Mouse (Mus musculus): Measurements from ENCODE around the gene Myo9a.
A peak's percentile ranks its signal among the peaks of the same experiment; 100 is the strongest.

Gene Myo9a

DNA sequence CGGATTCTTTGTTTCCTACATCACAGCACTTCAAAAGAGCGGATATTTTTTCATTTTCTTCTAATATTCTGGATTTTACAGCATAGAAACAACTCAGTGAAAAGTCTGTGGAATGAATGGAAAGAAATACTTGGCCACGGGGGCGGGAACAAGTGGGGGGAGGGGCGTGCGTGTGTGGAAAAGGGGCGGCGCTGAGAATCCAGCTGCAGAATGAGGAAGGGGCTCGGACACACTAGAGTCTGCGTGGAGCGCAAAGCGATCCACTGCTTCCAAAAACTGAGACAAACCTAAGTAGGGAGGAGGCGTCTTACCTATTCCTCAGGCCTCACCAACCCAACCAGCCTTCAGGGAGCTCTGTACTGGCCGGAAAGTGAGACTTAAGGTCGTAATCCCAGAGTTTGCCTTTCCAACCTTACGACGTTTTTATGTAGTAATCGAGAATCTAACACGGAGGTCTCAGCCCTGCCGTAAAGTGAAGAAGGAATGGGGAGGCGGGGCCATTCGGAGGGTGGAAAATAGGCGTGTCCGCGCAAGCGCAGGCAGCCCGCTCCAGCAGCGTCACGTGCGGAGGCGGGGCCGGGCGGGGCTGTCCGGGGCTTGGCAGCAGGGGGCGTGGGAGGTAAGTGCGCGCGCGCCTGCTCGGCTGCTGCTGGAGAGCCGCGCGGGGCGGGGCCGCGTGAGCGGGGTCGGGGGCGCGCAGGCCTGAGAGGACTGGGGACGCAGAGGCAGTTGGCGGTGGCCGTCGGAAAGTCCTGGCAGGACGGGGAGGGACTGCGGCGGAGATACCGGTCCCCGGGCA, at the start of gene Myo9a, which contains the start of gene Senp8:
Gene Myo9a, plus strand, starts transcription at position 630 of the 799 bp plus-strand sequence.
Gene Senp8, minus strand, starts transcription at position 444 of the 799 bp plus-strand sequence.
- DNase-seq (ENCODE audit: extremely low spot score, low spot score), result peak; percentile 100

- DNase-seq (ENCODE audit: extremely low spot score, low spot score), result no peak
These were observed 49.6 kb upstream of the Myo9a start for GRCm38 (mm10) chr9:59701094-59701493.

DNA sequence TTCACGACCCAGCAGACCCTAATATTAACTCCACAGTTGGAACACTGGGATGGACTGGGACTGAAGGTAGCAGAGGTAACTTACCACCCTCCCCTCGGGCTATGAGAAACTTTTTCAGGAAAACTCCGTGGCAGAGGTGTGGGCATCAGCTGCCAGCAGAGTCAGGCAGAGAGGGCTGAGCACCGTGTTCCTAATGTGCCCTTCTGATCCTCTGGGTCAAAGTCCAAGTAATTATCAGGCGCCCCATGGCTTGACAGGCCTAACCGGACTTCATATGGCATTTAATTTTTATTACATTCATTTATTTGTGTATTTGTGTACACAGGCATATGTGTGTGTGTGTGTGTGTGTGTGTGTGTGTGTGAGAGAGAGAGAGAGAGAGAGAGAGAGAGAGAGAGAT, 47.6 kb upstream of the Myo9a start:
- DNase-seq (ENCODE audit: extremely low spot score, low spot score), result no peak

DNA sequence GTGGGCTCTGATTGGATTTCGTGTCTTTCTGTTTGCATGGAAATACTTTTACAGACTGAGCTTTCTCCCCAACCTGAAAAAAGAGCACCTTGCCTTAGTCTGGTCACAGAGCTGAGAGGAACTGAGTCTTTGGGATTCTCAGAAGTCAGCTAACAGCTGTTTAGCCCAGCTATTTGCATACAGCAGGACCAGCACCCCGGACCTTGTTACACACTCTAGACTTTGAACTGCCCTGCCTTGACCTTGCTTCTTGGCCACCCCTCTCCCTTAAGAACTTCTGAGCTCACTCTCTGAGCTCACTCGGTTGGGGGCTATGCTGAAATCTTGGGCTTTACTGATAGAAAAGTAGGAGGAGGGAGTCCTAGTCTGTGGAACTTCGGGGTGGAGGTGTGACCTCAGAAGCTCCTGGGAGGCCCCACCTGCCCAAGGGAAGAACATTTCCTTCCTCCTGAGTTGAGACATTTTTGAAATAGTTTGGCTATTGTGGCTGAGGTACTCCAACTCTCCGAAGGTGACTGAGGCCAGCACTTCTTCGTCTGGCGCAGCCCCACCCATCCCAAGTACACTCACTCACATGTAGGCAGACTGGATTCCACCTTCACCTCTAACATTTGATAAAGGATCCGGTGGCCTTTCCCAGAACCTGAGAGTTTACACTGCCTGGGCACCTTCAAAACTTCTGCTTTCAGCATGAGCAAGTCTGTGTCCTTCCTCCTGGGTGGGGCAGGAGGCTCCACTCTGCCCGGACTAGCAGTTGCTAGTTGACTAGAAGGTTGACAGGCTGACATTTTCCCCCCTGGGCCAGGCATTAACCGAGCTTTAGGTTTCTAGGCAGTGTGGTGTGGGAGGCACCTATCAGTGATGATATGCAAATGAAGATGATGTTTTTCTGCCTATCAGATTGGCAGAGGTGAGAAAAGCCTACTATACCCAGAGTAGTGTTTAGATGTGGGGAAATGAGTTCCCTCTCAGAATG, 43.6 kb upstream of the Myo9a start:
- no peak for DNase-seq (ENCODE audit: extremely low spot score, low spot score)

- no peak for DNase-seq (ENCODE audit: extremely low spot score, low spot score)
These were observed 41.5 kb upstream of the Myo9a start for GRCm38 (mm10) chr9:59709225-59709624.

DNA sequence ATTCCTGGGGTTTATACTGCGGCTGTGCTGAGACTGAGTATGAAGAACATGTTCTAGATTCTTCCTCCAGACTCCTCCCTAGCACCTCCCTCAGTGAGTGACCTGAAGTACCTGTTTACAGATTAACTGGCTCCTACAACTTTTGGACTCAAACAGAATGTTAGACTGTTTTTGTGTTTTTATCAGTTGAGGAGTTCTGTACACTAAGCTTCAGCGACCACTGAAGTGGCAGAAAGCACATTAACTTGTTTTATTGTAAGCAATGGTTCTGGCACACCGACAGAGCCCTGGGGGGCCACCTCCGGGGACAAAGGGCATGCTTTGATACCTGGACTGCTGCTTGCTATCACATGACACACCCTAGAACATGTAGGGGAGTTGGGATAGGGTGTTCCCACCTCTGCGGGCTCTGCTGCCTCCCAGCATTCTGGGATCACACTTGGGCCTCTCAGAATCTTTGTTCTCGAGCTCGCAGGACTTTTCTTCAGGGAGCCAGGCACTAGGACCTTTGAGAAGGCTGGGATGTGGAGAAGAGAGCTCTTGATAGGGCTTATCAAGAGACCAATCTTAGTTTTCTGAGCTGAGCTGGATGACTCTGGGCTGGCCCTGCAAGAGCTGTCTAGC, 34.3 kb upstream of the Myo9a start:
- DNase-seq (ENCODE audit: extremely low spot score, low spot score), result no peak

GRCm38 (mm10) chr9:59718237-59718636, 32.5 kb upstream of the Myo9a start:
- DNase-seq (ENCODE audit: extremely low spot score, low spot score), result no peak

- DNase-seq (ENCODE audit: extremely low spot score, low spot score), result no peak
These were observed 29.6 kb upstream of the Myo9a start for GRCm38 (mm10) chr9:59721144-59721543.

DNA sequence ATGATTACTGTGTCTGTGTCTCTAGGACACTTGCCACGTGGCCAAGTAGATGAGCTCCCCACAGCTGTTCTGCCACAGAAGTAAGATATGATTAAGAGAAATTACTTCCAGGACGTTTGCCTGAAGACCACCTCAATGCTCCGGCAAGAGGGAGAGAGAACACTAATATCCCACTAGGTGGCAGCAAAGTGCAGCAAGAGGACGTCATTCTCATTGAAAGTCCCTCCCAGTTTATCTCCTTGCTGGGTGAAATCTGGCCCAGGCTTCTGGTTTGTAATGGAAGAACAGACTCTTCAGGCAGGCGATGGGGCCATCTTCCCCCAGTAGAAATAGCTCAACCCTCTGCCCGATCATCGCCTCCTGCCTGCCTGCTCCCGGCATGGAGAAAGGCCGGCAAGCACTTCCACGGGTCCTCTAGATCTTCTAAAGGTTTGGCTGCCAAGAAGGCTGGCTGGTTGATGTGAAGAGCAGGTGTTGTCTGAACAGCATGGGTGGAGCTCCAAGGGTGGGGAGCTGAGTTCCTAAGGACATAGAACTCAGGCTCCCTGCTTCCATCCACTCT, 27.5 kb upstream of the Myo9a start:
- DNase-seq (ENCODE audit: extremely low spot score, low spot score), result peak; percentile 67

DNA sequence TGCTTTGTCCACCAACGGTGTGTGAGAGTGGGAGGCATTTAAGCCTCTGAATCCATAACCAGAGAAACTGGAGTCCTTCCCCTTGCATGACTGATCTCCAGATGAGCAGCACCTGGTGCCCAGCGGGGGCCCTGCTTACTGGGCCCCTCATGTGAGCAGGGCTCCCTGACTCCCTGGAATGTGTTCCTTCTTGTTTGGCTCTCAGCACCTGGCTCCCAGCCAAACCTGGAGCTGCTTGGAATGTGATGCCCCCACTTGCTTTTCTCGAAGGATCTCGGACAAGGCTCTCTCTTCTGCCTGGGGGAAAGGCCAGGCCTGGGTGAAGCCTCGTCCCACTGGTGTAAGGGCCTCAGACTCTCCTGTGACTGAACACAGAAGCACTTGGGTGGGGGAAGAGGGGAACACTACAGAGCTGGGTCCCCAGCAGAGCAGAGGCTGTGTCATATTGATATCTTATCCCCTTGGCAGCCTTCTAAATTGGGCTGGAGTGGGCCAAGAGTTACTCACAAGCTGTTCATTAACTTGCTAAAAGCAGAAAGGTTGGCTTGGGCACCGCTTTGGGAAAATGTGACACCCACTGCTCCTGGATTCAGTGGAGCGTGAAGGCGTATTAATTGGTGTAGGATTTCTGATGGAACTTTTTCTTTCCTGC, 26.8 kb upstream of the Myo9a start:
- DNase-seq (ENCODE audit: extremely low spot score, low spot score), result no peak

DNA sequence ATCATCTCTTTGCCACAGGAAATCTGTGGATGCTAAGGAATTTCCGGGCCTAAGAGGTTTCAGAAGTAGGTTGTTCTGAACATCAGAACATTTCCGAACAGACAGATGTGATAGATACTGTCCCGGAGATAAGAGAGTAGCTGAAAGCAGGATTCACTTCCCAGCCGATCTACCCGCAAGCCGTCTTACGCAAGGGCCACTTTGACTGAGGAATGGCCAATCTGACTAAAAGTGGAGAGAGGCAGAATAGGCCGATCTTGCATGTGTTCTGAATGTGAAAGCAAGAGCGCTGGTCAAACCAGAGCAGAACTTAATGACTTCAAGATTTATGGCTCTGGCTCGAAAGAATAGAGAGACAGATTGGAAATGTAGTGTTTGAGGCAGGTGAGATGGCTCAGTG, 25.2 kb upstream of the Myo9a start:
- DNase-seq (ENCODE audit: extremely low spot score, low spot score), result no peak

DNA sequence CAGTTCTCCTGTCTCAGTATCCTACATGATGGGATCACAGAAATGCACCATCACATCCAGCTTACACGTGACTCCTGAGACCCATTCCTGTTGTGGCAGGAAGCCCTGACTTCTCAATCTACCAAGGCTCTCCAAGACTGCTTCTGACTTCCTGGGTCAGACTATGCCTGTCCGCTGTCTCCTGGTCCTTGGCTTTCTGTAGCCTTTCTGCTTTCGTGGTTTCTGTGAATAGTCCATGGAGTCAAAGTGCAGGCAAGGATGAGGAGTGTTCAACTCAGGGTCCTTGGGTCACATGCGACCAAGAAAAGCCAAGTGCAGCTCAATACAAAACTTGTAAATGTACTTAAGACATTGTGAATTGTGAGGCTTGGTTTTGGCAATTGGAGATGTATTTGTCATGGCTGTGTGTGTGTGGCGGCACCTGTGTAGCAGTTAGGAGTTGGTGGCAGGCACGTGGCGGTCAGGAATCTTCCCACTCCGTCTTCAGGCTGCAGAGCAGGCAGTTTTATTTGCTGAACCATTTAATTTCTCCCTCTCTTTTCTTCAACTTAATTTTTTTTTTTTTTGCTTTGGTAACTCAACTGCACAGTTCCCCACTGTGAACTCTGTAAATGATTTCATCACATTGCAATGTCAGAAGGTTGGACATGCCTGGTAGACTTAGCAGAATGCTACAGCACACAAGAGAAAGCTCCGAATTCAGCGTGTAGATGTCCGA, 23.0 kb upstream of the Myo9a start:
- DNase-seq (ENCODE audit: extremely low spot score, low spot score), result no peak

DNA sequence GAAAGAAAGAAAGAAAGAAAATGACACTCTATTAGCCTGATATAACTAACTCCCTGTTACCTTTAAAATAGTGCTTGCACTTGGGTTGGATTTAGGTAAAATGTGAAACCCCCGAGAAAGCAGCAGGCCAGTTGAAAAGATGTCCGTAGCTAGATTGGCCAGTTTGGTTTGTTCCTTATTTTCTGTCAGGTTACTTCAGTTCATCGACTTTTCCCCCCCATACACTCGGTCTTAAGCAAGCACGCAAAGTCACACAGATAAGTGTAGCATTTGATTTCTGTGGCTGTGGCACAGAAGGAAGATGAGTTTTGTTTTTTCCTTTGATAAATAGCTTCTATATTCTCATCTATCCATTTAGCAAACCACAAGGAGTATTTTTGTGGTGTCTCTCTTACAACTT, 19.6 kb upstream of the Myo9a start:
- no peak for DNase-seq (ENCODE audit: extremely low spot score, low spot score)

- DNase-seq (ENCODE audit: extremely low spot score, low spot score), result no peak
These were observed 17.6 kb upstream of the Myo9a start for GRCm38 (mm10) chr9:59733075-59733474.

GRCm38 (mm10) chr9:59735394-59735793, 15.3 kb upstream of the Myo9a start:
- no peak for DNase-seq (ENCODE audit: extremely low spot score, low spot score)

- no peak for DNase-seq (ENCODE audit: extremely low spot score, low spot score)
These were observed 10.1 kb upstream of the Myo9a start for GRCm38 (mm10) chr9:59740593-59740992.

DNA sequence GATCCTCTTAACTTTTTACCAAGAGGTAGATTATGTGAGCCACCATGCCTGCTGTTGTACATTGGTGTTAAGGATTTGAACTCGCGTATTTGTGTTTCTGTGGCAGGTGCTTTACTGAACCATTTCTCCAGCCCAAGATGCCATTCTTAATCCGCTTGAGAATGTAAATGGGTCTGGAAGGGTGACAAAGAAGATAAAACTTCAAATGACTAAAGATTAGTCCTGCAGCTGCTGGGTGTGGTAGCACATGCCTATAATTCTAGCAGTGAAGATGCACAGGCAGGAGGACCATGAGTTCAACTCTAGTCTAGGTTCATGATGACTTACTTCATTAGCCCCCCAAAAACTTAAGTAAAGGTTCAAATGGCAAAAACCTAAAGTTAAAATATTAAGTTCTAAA, 6.8 kb upstream of the Myo9a start:
- DNase-seq (ENCODE audit: extremely low spot score, low spot score), result no peak

GRCm38 (mm10) chr9:59748387-59748786, 2.3 kb upstream of the Myo9a start:
- no peak for DNase-seq (ENCODE audit: extremely low spot score, low spot score)

GRCm38 (mm10) chr9:59748969-59749368, 1.7 kb upstream of the Myo9a start:
- no peak for DNase-seq (ENCODE audit: extremely low spot score, low spot score)

DNA sequence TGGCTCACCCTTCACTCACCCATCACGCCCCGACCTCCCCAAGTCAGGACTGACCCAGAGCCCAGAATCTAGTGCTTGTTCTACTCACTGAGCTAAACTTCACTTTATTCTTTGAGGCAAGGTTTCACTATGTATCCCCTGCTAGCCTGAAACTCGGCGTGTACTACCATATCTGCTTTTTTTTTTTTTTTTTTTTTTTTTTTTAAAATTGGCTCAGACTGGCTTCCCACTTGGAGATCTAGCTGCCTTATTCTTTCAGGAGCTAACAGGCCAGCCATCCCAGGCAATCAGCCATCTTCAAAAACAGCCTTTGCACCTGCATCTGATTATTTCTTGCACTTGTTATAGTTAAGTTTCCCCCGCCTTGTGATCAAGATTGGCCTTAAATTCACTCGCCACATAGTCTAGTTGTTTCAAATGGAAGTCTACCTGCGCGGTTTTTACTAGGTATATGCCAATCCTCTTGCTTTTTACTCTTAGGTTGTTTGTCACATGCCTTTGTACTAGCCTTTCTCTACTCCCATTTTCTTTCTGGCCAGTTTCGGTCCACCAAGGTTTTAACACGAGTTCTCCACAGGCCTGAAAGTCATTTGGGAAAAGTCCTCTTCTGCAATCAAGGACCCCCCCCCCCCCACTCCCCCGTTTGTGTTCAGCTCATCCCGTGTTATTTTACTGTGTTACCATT, 973 bp upstream of the Myo9a start:
- DNase-seq (ENCODE audit: extremely low spot score, low spot score), result no peak
